Mouse (Mus musculus): ENCODE data around the gene AL732309.1.

DNA sequence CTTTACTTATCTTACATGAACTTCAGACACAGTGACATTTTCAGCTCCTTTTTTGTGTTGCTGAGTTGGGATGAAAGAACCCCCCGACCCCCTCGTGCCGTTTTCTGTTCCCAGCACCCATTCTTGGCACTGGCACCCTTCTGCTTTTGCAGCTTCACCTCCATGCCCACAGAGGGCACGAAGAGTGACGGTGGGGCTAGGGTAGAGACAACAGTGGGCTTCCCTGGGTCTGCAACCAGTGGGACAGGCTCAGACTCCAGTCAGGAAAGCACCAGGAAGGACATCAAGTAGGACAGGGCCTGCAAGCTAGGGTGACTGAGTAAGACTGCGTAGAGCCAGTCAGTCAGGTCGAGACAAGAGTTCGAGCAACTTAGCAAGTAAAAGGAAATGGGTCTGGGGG lies 6.4 kb downstream of the AL732309.1 start:
- no peak for TF ChIP-seq CTCF (IDR thresholded peaks at IDR 0.05; ENCODE audit: low read depth, low read length)
- TF ChIP-seq POLR2A (IDR thresholded peaks at IDR 0.05; ENCODE audit: borderline replicate concordance, low read depth, low read length), result no peak

Measured in bone marrow macrophage, adult 2 months (primary cell).